Mouse (Mus musculus) liver, embryonic 16.5 days (tissue): ENCODE results near the gene Dph2. TPM values are rescaled to one million over a fixed set of nuclear protein-coding genes. Genes with fewer than 3 reads are reported as not detected.

Source experiments
- ATAC-seq: fragments of 200-750 bp; cut with Nextera tagmentation; 2 replicates; pipeline ENCODE4 v1.8.0; 2017; ENCODE audit warnings: low read depth, mild to moderate bottlenecking, moderate number of reproducible peaks, moderate library complexity
- H3K27ac ChIP-seq: fragments of 300-500 bp; sonication (generic); 2 replicates; pipeline ENCODE4 v1.5.1; 2014; ENCODE audit warnings: mild to moderate bottlenecking, low read length
- H3K27me3 ChIP-seq: fragments of 300-500 bp; sonication (generic); 2 replicates; pipeline ENCODE4 v1.6.1; 2014; ENCODE audit warnings: low read depth, low read length, mixed read lengths; ENCODE audit not compliant: control insufficient read depth, insufficient read depth
- H3K36me3 ChIP-seq: fragments of 300-500 bp; sonication (generic); 2 replicates; pipeline ENCODE4 v1.6.1; 2014; ENCODE audit warnings: mild to moderate bottlenecking; ENCODE audit not compliant: control insufficient read depth, insufficient read depth
- H3K4me1 ChIP-seq: fragments of 300-500 bp; sonication (generic); 2 replicates; pipeline ENCODE4 v1.6.1; 2014; ENCODE audit warnings: low read depth, low read length, mixed read lengths; ENCODE audit not compliant: control insufficient read depth
- H3K4me2 ChIP-seq: fragments of 300-500 bp; sonication (generic); 2 replicates; pipeline ENCODE4 v1.6.1; 2014; ENCODE audit warnings: low read depth, low read length, mixed read lengths
- H3K4me3 ChIP-seq: fragments of 300-500 bp; sonication (generic); 2 replicates; pipeline ENCODE4 v1.5.1; 2014; ENCODE audit warnings: low read depth, mild to moderate bottlenecking, low read length
- H3K9ac ChIP-seq: fragments of 300-500 bp; sonication (generic); 2 replicates; pipeline ENCODE4 v1.6.1; 2014; ENCODE audit warnings: low read depth, low read length
- H3K9me3 ChIP-seq: fragments of 300-500 bp; sonication (generic); replicated peaks from 2 replicates; pipeline ENCODE4 v1.6.1; 2016; ENCODE audit warnings: low read length; ENCODE audit not compliant: control insufficient read depth
- WGBS: fragments of 180-500 bp; shearing (Covaris S2); extraction: QIAGEN DNeasy Blood & Tissue Kit; methylation state at CpG from one replicate; pipeline ENCODE4 v1.1.7; 2014; ENCODE audit not compliant: insufficient replicate concordance; 5-methylcytosine and 5-hydroxymethylcytosine counted together
- polyA plus RNA-seq: library from polyadenylated mRNA; unstranded; fragments of >200 nt; fragmentation: Nextera tagmentation; extraction: Ambion mirVana; gene quantifications from 2 replicates; pipeline ENCODE4 v1.2.1, GENCODE M21; 2015

Dph2 gene
- 5.1 and 5.8 TPM in 2 replicates for polyA plus RNA-seq

GRCm38 (mm10) chr4:117891738-117892161 lies at the start of gene Dph2:
TSS of gene Dph2 (minus strand) at chr4:117892032.
- H3K9me3 ChIP-seq, result no peaks in the 10 kb centered on the region
- H3K36me3 ChIP-seq, result no peaks in the 10 kb centered on the region; the same call in 1 of the 2 replicates
- under 1% methylated on average over 21 of the region's 21 CpGs for WGBS
- no peak within 1 kb of the TSS; the same call in 1 of the 2 replicates for H3K27ac ChIP-seq
- peaks cover 14% of the 10 kb centered on the region for H3K4me1 ChIP-seq
- no peaks in the 10 kb centered on the region for H3K27me3 ChIP-seq
- peak; percentile 78 for ATAC-seq
- H3K4me3 ChIP-seq, result peak within 1 kb of the TSS; percentile 83
- H3K9ac ChIP-seq, result peak within 1 kb of the TSS; percentile 61
- peak within 1 kb of the TSS; percentile 83 for H3K4me2 ChIP-seq

DNA sequence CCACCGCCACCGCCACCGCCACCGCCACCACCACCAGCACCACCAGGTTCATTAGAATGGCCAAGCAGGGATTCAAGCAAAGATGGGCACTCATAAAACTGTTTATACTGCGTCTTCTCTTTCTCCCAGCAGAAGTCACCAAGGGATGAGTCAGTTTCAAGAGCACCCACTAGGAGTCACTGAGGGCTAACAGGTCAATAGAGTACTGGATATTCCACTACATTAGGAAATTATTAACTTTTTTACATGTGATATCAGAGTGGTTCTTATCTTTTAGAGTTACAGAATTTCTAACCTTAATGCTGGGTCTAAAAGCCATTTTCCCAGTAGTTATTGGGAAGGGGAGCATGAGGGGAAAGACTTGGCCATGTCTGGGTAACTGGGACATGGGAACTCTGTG lies 45.1 kb upstream of the Dph2 start:
- Histone ChIP-seq H3K4me1 (no peaks in the 10 kb centered on the region), H3K36me3 (no peaks in the 10 kb centered on the region), H3K27ac (no peak overlapping the region), H3K9ac (no peak overlapping the region), H3K4me2 (no peak overlapping the region), H3K9me3 (no peaks in the 10 kb centered on the region), H3K27me3 (no peaks in the 10 kb centered on the region), H3K4me3 (no peak overlapping the region)
- no peak for ATAC-seq
- WGBS, result 82% methylated on average over 5 of the region's 5 CpGs

- H3K4me3 ChIP-seq, result no peak overlapping the region
- no peak overlapping the region for H3K27ac ChIP-seq
- peaks cover 9% of the 10 kb centered on the region for H3K4me1 ChIP-seq
- peaks cover 15% of the 10 kb centered on the region for H3K27me3 ChIP-seq
- no peaks in the 10 kb centered on the region for H3K36me3 ChIP-seq
- no peak for ATAC-seq
- 63% methylated on average over 4 of the region's 4 CpGs for WGBS
- H3K9me3 ChIP-seq, result no peaks in the 10 kb centered on the region
- no peak overlapping the region for H3K4me2 ChIP-seq
- no peak overlapping the region for H3K9ac ChIP-seq
Measured at GRCm38 (mm10) chr4:117934081-117934480, 42.2 kb upstream of the Dph2 start.

DNA sequence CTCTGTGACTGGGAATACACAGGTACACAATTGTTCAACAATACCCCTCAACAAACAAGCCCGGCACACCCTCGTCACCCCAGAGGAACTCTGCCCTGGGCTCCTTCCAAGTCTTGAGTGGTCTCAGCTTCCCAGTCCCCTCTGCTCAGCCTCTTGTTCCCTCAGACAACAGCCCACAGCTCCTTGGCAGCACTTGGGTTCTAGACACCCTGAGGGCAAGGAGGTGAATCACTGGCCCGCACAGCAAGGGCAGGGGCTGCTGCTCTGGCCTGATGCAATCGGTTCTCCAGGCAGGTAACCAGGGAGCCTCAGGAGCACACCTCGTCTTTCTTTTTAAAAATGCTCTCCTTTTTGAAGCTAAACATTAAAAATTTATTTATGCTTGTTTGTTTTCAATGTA lies 41.4 kb upstream of the Dph2 start:
- no peak overlapping the region for H3K4me2 ChIP-seq
- peaks cover 22% of the 10 kb centered on the region for H3K27me3 ChIP-seq
- no peaks in the 10 kb centered on the region for H3K9me3 ChIP-seq
- no peaks in the 10 kb centered on the region for H3K36me3 ChIP-seq
- peaks cover 16% of the 10 kb centered on the region for H3K4me1 ChIP-seq
- H3K4me3 ChIP-seq, result no peak overlapping the region
- H3K27ac ChIP-seq, result no peak overlapping the region
- WGBS, result 79% methylated on average over 5 of the region's 5 CpGs
- H3K9ac ChIP-seq, result no peak overlapping the region
- ATAC-seq, result no peak

GRCm38 (mm10) chr4:117929391-117929881 lies 37.6 kb upstream of the Dph2 start, which contains the start of gene Artn:
TSS of gene Artn (minus strand) at chr4:117929763.
- Histone ChIP-seq H3K9me3 (no peaks in the 10 kb centered on the region), H3K9ac (peak within 1 kb of the TSS; percentile 60), H3K4me1 (peaks cover 35% of the 10 kb centered on the region), H3K27ac (peak within 1 kb of the TSS; percentile 64), H3K4me2 (peak within 1 kb of the TSS; percentile 74), H3K27me3 (peaks cover 60% of the 10 kb centered on the region), H3K36me3 (no peaks in the 10 kb centered on the region), H3K4me3 (peak within 1 kb of the TSS; percentile 44)
- peak; percentile 4; the same call in 1 of the 2 replicates for ATAC-seq
- WGBS, result 4% methylated on average over 33 of the region's 33 CpGs

DNA sequence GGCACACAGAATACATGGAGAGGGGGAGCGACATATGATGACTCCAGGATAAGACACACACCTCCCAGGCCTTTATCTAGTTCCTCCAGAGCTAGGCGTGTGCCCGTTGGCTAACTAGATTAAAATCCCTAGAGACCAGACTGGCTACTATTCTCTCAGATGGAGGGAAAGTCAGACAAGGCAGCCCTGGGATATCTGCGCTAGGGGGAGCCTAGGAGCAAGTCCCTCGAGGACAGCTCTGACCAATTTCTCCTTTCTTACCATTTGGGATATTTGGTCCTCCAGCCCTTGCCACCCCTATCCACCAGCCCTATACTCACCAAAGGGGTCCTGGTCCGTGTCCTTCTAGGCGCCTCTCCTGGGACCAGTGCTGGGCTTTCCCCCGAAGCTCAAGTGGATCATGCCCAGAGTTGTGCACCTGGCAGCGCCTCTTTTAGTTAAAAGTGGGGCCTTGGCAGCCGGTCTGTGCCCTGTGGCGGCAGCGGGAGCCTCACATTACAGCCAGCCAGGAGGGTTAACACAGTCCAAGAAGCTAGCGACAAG lies 36.9 kb upstream of the Dph2 start:
- H3K27ac ChIP-seq, result peak overlapping the region; percentile 64
- H3K36me3 ChIP-seq, result no peaks in the 10 kb centered on the region
- WGBS, result 1% methylated on average over 13 of the region's 13 CpGs
- H3K4me2 ChIP-seq, result peak overlapping the region; percentile 74
- peaks cover 65% of the 10 kb centered on the region for H3K27me3 ChIP-seq
- peak; percentile 94 for ATAC-seq
- H3K9me3 ChIP-seq, result no peaks in the 10 kb centered on the region
- H3K4me3 ChIP-seq, result peak overlapping the region; percentile 44
- H3K9ac ChIP-seq, result peak overlapping the region; percentile 60
- H3K4me1 ChIP-seq, result peaks cover 35% of the 10 kb centered on the region

DNA sequence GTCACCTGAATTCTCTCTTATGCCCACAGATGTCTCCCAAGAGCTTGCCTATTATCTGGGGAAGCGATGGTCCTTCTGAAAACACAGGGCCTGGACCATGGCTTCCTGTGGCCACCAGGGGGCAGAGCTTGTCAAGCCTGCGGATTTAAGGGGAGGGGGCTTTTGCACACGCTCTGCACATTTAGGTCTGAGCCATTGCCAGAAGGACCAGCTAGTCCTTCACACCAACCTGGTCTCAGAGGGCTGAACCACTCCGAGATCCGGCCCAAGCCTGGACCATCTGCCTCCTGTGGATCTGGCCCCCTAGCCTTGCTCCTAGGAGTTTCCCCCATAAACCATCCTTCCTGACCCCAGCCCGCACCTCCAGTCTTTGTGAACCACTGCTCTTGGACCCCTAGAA lies 36.4 kb upstream of the Dph2 start:
- 13% methylated on average over 6 of the region's 6 CpGs for WGBS
- peak overlapping the region; percentile 44 for H3K4me3 ChIP-seq
- H3K9ac ChIP-seq, result peak overlapping the region; percentile 38
- peak overlapping the region; percentile 74 for H3K4me2 ChIP-seq
- H3K27me3 ChIP-seq, result peaks cover 71% of the 10 kb centered on the region
- H3K4me1 ChIP-seq, result peaks cover 35% of the 10 kb centered on the region
- H3K36me3 ChIP-seq, result no peaks in the 10 kb centered on the region
- 0 out of 2 replicates have a peak overlapping the region, but pooled peaks have one; percentile 35 for H3K27ac ChIP-seq
- ATAC-seq, result peak; percentile 42; the same call in 1 of the 2 replicates
- H3K9me3 ChIP-seq, result no peaks in the 10 kb centered on the region

DNA sequence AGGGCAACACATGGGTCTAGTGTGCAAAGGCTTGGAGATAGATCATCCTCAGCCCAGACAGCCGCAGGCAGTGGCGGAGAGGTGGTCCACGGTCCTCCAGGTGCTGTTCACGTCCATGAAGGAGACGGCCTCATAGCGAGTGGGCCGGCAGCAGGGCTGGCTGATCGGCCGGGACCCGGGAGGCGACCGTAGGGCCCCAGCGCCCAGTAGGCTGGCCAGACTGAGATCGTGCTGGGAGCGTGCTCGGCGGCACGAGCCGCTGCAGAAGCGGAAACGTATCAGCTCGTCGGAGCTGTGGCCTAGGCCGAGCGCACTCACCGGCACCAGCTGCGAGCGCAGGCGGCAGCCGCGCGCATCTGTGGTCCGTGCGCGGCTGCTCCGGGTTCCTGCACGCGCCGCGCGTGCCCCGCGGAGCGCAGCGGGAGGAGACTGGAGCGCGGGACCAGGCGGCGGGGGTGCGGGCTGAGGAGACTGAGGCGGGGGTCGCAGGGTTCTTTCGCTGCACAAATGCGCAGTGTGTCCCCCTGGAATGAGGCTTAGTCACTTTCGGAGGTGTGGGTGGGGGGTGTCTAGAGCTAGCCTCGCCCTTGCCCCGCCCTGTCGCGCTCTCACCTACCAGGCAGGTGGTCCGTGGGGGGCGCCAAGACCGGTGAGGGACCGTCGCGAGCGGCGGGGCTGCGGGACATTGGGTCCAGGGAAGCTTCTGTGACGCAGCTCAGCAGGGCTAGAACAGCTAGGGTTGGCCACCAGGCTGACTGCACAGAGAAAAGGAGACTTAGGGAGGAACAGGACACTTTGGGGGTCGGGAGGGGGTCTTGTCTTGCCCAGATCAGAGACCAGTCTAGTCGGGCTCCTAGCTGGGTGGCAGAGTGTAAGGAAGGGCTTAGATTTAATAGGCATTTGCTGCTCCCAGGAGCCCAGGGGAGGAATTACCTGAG lies 35.0 kb upstream of the Dph2 start:
- Histone ChIP-seq H3K27me3 (peaks cover 79% of the 10 kb centered on the region), H3K9ac (0 out of 2 replicates have a peak overlapping the region, but pooled peaks have one; percentile 6), H3K36me3 (no peaks in the 10 kb centered on the region), H3K27ac (no peak overlapping the region), H3K4me2 (peak overlapping the region; percentile 64), H3K4me3 (peak overlapping the region; percentile 53), H3K9me3 (no peaks in the 10 kb centered on the region), H3K4me1 (peaks cover 35% of the 10 kb centered on the region)
- 2% methylated on average over 71 of the region's 71 CpGs for WGBS
- no peak for ATAC-seq
